Mouse (Mus musculus): ENCODE measurements around the gene Dsp.

DNA sequence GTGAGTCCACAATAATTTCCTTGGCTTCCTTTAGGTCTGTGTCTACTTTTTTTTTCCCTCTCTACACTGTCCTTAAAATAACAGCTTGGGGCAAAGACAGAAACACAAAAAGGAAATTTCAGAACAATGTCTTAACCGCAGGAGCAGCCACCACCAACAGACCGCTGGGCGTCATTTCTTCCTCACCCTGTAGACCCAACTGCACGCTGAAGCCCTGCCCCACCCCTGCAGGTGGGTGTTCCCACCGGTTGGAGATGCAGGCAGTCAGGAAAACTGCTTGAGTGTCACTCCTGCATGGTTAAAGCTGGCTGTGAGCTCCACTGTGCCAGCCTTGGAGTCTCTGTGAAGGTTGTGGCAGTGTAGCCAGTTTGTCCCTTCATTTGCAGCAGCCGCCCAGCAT is 6.5 kb downstream of the Dsp start:
- TF ChIP-seq CHD2 (IDR thresholded peaks at IDR 0.05; ENCODE audit: low read depth, low read length) (no peak), ZC3H11A (IDR thresholded peaks at IDR 0.05; ENCODE audit: borderline replicate concordance, low read depth, low read length) (no peak)
